Mouse (Mus musculus) effector memory CD4-positive, alpha-beta T cell, adult 7 months (primary cell): ENCODE results near the gene Vmn1r62. TPM values are rescaled to one million over a fixed set of nuclear protein-coding genes. Genes with fewer than 3 reads are reported as not detected.

Experiments used
- polyA plus RNA-seq: library from polyadenylated mRNA; unstranded; fragments of 100-300 nt; shearing (Covaris generic); gene quantifications from one replicate; pipeline ENCODE4 v1.2.1, GENCODE M21; 2017

Vmn1r62 gene
- 0.57 TPM for polyA plus RNA-seq

GRCm38 (mm10) chr7:5673331-5673730, at the start of gene Vmn1r62:
Gene Vmn1r62 (plus strand): TSS chr7:5673631.

Other genes starting within 250 kb of the Vmn1r62 start
- gene Vmn1r59, start 216.9 kb upstream of the Vmn1r62 start, polyA plus RNA-seq = 0.24 TPM
- gene Vmn2r28, start 179.7 kb upstream of the Vmn1r62 start, polyA plus RNA-seq = not detected
- 0.23 TPM for gene Vmn1r60, start 126.3 kb upstream of the Vmn1r62 start, polyA plus RNA-seq
- gene Vmn1r61, start 60.3 kb upstream of the Vmn1r62 start, polyA plus RNA-seq = 0.06 TPM
- not detected for gene Vmn1r63, start 131.8 kb downstream of the Vmn1r62 start, polyA plus RNA-seq
- gene Vmn1r64, start 210.9 kb downstream of the Vmn1r62 start, polyA plus RNA-seq = not detected